Mouse (Mus musculus) B cell, adult 67 days (primary cell): ENCODE measurements around the gene Vmn2r109. TPM values are rescaled to one million over a fixed set of nuclear protein-coding genes. Genes with fewer than 3 reads are reported as not detected.

Experiments
- total RNA-seq, 2 experiments: library from RNA; stranded (reverse); gene quantifications; 4 replicates each; pipeline ENCODE4 v1.2.4; 2023

Gene Vmn2r109
- not detected for total RNA-seq

GRCm38 (mm10) chr17:20564656-20565055 is at the start of gene Vmn2r109:
Gene Vmn2r109, minus strand, starts transcription at chr17:20564756.

GRCm38 (mm10) chr17:20596323-20596722 is 31.8 kb upstream of the Vmn2r109 start, which contains the start of gene Vmn2r110:
Gene Vmn2r110, minus strand, starts transcription at chr17:20596423.

GRCm38 (mm10) chr17:20497858-20498257 is 66.7 kb downstream of the Vmn2r109 start, which contains the start of gene Vmn1r225:
Gene Vmn1r225, plus strand, starts transcription at chr17:20498158.

Other genes with a start within 250 kb of the Vmn2r109 start
- not detected for gene Vmn2r107, start 219.5 kb downstream of the Vmn2r109 start, total RNA-seq
- not detected for gene Vmn1r224, start 150.6 kb downstream of the Vmn2r109 start, total RNA-seq
- under 1 TPM in 1 of 2 experiments, not detected in 1; 0.09 TPM for gene Vmn2r108, start 83.4 kb downstream of the Vmn2r109 start, total RNA-seq
- gene Vmn1r225, start 66.6 kb downstream of the Vmn2r109 start, total RNA-seq: not detected
- not detected for gene Vmn2r110, start 31.7 kb upstream of the Vmn2r109 start, total RNA-seq
- not detected for gene Fpr-rs3, start 60.1 kb upstream of the Vmn2r109 start, total RNA-seq
- gene Vmn1r226, start 118.1 kb upstream of the Vmn2r109 start, total RNA-seq: not detected
- gene Vmn1r227, start 165.1 kb upstream of the Vmn2r109 start, total RNA-seq: not detected
- gene Vmn1r228, start 221.4 kb upstream of the Vmn2r109 start, total RNA-seq: not detected
- under 1 TPM; 0.06 TPM for gene Vmn1r229, start 246.8 kb upstream of the Vmn2r109 start, total RNA-seq